Mouse (Mus musculus) embryonic fibroblast, embryonic 13.5 days (primary cell): ENCODE data around the gene Ankfy1.

Experiments used
- CTCF ChIP-seq: IDR thresholded peaks from 2 replicates; pipeline ENCODE4 v1.5.1; 2011; ENCODE audit warnings: mild to moderate bottlenecking, control low read depth, low read length, moderate library complexity, borderline replicate concordance; ENCODE audit not compliant: insufficient read depth
- POLR2A ChIP-seq: IDR thresholded peaks from 2 replicates; pipeline ENCODE4 v1.6.1; 2011; ENCODE audit warnings: low read depth, mild to moderate bottlenecking, control low read depth, low read length, moderate library complexity

- no peak for TF ChIP-seq POLR2A
- no peak for TF ChIP-seq CTCF
These were observed 47.1 kb upstream of the Ankfy1 start for GRCm38 (mm10) chr11:72642730-72643129.
